Mouse (Mus musculus): ENCODE measurements around the gene Syne1. TPM values are rescaled to one million over a fixed set of nuclear protein-coding genes. Genes with fewer than 3 reads are reported as not detected.

Syne1 gene
- total RNA-seq, 2 experiments from 2014 or later: 36.1 to 41.6 TPM

DNA sequence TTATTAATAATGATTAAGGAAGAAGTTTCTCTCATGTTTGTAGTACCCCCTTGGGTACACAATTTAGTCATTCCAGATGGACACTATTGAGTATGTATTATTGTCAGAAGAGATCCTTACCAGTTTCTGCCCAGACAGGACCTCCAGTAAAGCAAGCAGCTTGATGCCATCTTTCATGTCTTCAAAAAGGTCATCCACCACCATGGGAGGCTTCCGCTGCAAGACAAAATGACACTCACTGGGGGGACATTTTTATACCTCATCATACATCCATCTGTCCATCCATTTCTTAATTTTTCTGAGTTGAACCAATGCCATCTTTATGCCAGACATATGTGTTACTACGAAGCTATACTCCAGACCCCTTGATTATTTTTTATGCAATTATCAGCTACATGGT is 108.3 kb downstream of the Syne1 start:
- ATAC-seq (replicated peaks; ENCODE audit: poor library complexity): no peak

DNA sequence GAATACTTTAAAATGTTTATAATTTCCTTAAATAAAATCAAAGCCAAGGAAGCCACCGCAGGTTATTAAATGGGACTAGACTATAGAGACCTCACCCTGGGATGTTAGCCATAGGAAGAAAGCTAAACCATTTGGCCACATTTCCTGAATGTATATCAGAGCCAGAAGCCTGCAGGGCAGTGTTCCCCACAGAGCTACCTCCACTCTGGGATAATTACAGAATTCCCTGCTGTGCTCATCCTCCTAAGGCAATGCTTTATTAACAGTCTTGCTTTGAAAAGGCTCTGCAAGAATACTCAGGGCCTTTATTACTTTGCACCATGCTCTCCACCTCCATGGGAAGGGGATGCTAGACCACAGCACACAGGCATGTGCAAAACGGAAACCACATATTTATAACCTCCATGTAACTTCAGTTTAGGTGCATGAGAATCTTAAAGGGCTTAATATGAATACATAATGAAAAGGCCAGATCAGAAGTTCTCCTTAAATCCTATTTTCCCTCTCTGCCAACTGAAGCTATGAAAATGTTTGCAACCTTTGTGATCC is 111.4 kb downstream of the Syne1 start:
- no peak for ATAC-seq (replicated peaks; ENCODE audit: poor library complexity)

DNA sequence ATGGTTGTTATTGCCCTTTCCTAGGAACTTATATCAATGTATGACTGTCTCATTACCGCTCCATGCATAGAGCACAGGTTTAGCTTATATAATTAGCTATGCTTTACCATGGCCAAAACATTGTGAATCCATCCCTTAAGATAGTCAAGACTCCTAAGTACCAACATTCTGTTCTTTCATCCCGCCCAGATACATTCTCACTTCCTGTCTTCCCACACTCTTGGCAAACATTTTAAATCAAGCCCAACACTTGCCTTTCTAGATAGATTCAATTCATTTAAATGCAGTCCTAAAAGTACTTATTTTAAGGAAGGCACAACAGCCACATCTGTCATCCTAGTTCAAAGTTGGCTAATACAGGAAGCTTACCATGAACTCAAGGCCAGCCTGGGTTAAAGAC is 113.5 kb downstream of the Syne1 start:
- no peak for ATAC-seq (replicated peaks; ENCODE audit: poor library complexity)

DNA sequence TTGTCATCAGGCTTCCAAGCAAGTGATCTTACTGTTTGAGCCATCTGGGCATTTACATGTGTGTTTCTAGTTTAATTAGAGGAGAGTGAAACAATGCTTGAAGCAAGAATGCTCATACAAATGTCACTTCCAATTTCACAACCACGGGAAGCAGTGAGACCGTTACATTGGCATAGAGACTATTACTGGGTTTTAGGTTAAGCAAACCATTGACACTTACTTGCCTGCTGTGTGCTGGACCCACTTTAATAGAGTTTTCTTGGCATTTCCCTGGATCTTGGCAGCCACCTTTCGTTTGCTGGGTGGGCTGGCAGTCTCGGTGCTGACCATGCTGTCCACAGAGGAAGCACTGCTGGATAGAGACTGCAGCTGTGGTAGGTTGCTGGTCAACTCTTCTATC is 127.3 kb downstream of the Syne1 start:
- ATAC-seq (replicated peaks; ENCODE audit: poor library complexity): no peak

DNA sequence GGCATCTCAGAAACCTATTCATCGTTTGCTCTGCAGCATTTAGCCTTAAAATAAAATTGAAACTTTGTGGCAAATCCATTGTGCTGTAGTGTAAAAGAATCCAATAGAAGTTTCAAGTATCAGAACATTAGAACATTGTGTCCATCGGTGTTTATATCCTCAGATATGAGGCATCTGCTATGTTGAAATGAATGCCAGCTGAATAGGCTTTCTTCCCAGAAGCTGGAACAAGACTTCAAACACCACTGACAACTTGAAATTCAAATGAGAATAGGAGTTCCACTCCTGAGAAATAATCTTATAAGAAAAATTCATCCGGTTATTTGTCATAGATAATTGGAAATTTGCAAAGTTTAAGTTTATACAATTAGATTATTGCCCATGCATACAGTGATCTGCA is 135.6 kb downstream of the Syne1 start:
- ATAC-seq (replicated peaks; ENCODE audit: poor library complexity): no peak

DNA sequence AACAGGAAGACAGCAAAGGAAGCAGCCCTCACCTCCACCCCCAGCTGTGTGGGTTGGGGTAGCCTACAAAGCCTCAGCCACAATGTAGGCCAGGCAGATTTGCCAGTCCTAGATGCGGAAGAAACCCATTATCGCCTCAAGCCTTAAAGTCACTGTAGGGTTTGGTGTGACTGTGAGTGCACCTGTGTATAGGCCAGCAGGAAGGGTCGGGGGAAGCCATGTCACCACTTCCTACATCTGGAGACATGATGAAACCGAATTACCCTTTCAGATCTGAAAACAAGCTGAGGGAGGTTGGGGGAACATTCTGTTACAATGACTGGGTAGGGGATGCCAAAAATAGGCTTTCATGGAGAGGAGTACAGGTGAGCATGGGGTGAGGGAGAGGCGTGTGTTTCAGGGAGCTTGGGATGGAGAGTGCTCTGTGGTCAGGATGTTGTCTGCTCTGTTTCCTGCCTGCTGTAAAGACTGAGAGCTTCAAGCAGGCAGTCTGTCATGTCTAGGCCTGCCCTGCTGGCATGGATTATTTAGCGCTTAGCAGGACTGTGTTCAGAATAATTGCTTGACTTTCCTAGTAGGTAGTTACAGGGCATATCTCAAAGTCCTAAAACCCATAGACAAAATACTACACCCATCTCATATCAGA is 167.0 kb downstream of the Syne1 start:
- ATAC-seq (replicated peaks; ENCODE audit: poor library complexity): peak; percentile 14; the same call in 1 of the 2 replicates

DNA sequence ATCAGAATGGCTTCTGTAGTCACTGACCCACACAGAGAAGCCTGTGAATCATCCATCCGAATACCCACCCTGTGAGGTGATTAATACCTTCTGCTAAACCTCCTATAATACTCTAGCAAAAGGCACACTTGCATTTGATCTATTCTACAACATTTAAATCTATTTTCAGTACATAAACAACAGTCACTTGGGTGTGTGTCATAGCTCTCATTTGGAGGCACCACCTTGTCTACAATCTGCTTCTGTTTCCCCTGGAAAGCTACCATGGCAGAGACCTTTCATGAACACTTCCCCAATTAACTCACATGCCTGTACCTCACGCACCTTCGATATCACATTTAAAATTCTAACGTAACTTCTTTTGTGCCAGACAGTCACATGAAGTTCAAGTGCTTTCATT is 169.7 kb downstream of the Syne1 start:
- no peak for ATAC-seq (replicated peaks; ENCODE audit: poor library complexity)

DNA sequence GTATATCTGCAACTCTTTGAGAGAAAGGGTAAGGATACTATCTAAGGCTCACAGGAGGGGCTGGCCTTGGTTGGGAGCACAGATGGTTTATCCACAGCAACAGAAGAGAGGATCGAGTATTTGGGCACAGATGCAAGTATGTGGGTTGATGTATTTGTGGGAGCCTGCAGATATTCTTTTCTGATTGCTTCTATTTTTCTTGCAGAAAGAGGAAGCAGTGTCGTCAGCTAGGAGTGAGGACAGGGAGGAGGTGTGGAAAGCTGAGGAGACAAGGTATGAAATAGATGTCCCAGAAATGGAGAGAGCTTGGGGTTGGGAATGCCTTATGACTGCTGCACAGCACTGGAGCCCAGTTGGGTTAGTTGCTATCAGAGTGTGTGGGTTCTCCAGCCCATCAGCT is 172.3 kb downstream of the Syne1 start:
- ATAC-seq (replicated peaks; ENCODE audit: poor library complexity): no peak

DNA sequence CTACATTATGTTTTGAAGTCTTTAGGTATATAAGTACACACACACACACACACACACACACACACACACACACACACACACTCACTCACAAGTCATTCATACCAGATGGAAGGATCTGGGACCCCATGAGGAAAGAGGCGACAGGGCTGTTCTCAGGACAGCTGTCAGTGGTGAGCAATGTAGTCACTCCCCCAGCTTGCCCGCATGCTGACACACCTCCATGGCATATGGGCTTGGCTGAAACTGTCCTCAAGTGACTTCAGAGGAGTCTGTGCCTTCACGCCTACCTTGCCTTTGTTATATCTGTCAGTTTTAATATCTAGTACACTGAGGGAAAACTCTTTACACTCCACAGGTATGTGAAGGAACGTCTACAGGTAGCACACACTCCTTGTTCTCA is 181.7 kb downstream of the Syne1 start:
- ATAC-seq (replicated peaks; ENCODE audit: poor library complexity): no peak

DNA sequence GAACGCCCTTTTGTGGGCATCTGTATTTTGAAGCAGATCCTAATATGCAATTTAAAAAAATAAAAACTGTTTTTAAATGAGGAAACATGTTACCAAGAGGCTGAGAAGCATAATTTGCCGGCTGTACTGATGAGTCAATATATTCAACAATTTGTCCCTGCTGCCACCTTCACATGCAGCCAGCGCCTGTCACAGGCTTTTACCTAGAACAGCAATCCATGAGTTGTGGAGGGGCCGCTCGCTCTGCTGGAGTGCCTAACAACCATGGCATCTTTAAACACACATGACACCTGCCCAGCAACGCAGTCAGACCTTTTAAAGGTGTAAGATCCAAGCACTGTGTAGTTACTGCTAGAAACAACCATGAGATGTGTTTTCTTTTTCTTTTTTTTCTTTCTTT is 183.0 kb downstream of the Syne1 start:
- no peak for ATAC-seq (replicated peaks; ENCODE audit: poor library complexity)

DNA sequence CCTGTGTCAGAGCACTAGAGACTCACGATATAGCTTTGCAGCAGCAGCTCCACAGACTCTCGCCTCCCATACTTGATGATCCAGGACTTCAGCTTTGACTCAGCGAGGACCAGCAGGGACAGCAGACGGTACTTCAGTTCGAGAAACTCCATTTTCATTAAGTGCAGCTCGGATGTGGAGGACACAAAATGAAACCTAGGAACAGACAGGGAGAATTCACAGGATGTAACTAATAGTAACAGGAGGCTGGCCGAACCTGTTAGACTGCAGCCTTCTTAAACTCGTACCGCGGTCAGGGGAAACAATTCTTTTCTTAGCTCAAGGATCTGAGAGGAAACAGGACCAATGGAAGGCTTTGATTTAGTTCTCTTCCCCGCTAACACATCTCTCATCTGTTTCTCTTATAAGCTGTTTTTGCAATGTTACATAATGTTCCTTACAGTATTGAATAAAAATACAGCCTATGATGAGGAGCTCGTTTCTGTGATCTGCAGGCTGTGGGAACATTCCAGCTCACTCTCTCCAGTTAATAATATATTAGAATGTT is 183.7 kb downstream of the Syne1 start:
- ATAC-seq (replicated peaks; ENCODE audit: poor library complexity): no peak

DNA sequence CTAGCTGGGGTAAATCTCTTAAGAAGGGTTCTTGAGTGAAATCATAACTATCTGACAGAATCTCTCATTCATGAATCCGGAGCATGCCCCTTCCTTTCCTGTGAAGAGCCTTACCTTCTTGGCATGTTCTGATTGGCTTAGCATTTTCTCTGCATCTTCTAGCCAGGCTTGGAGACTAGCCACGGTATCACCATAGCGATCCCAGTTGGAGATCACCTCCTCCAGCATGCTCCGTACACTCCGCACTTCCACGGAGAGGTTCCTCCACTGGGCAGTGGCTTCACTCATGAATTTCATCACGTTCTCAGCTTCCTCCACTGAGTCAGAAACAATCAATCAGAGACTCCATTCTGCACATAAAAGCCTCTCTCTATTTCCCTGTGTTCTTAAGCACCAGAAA is 190.7 kb downstream of the Syne1 start:
- no peak for ATAC-seq (replicated peaks; ENCODE audit: poor library complexity)

DNA sequence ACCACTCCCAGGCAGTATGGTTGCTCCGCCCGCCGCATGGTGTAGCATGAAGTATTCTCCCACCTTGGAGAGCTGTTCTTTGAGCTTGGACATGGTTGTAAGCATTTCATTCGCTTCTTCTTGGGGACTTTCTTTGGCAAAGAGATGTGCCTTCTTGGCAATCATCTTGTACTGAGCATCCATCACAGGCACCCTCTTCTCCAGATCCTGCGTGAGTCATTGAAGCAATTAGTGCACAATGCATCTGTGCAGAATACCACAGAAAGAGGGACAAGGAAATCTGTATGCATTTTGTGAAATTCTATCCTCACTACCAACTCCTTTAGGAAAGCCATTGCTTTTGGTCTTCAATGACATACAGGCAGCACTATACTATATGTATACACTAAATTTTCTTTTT is 194.7 kb downstream of the Syne1 start:
- no peak for ATAC-seq (replicated peaks; ENCODE audit: poor library complexity)

DNA sequence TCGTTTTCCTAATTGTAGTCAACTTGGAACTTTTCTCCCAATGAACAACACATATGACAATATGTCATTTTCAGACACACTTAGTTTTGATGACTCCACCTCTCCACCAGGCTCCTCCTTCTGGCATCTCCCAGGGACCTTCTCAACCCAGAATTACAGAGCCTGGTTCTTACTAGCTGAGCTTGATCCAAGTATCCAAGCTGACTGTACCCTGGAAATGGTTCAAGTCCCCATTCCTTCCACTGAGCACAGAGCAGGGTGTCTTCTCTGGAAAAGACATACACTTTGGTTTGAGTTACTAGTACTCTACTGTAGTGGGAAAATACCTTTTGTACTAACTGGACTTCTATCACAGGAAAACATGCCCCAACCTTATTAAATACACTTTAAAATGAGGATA is 197.9 kb downstream of the Syne1 start:
- ATAC-seq (replicated peaks; ENCODE audit: poor library complexity): no peak

DNA sequence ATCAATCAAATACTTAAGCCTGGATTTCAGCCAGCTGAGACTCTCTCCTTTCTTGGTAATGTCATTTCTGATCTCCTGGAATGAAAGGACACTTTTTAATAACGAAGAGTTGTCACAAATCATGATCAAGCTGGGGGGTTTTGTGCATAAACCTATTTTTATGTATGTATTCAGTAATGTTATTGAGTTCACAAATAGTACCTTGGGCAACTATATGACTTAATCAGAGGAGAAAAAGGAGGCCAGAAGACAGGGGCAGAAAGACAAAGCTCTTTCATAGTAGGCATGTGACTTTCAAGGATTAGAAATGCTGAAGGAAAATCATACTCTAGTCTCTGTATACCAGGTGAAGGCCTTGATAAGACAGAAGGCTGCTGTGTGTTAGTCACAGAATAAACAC is 204.4 kb downstream of the Syne1 start:
- ATAC-seq (replicated peaks; ENCODE audit: poor library complexity): no peak

DNA sequence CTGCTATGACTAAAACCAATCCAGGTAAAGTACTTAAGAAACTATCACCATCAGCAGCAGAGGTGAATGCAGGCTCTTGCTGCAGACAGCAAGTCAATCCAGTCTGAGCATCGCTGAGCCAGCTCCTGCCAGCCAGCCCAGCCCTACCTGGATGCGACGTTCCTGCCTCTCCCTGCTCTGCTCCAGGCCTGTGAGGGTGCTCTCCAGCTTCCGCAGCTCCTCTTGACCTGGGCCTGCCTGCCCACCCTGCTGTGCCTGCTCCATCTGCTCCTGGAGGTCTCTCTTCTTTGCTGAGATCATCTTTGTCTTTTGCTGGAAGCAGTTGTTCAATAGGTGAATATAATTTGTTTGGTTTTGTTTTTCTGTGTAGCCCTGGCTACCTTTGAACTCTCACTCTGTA is 208.1 kb downstream of the Syne1 start:
- ATAC-seq (replicated peaks; ENCODE audit: poor library complexity): no peak

DNA sequence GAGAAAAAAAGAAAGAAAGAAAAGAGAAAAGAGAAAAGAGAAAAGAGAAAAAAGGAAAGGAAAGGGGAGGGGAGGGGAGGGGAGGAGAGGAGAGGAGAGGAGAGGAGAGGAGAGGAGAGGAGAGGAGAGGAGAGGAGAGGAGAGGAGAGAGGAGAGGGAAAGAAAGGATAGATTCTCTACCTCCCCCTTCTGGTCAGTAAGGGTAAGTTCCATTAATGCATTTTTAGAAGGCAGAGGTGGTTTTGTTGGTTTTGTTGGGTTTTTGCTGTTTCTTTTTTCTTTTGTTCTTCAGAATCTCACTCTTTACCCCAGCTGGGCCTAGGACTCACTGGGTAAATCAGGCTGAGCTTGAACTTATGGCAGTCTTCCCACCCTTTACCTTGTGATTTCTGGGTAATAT is 214.9 kb downstream of the Syne1 start:
- ATAC-seq (replicated peaks; ENCODE audit: poor library complexity): peak; percentile 69

DNA sequence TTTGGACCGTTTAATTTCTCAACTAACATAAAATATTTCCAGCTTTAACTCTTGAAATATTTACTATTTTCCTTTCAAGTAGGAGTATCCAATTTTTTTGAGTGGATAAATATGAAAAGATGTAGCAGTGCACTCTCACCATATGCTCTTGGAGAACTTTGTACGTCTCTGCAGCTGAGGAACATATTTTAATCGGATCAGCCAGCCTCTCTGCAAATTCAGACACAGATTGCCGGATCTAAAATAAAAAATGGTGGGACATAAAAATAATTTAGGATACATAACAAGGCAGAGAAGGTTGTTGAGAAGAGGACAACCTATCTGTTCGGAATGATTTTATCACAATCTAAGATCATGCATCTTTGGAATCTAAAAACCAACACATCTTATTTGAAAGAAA is 218.5 kb downstream of the Syne1 start:
- no peak for ATAC-seq (replicated peaks; ENCODE audit: poor library complexity)

DNA sequence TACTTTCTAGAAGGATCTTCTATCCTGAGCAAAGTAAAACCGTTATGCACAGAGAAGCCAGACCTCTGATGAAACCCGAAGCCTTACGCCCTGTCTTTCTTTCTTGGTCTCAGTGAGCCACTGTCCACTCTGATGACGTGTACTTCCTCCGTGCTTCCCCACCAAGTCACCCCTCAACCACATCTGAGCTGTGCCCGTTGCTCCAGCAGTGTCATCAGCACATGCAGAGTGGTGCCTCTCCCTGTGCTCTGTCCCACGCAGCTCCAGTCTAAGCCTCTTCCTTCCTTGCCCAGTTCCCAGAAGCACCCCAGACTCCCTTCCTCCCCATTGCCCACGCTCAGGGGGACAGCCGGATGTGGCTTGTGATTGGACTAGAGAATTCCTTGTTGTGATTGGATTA is 224.6 kb downstream of the Syne1 start:
- ATAC-seq (replicated peaks; ENCODE audit: poor library complexity): 0 out of 2 replicates have a peak, but pooled peaks have one; percentile 39

DNA sequence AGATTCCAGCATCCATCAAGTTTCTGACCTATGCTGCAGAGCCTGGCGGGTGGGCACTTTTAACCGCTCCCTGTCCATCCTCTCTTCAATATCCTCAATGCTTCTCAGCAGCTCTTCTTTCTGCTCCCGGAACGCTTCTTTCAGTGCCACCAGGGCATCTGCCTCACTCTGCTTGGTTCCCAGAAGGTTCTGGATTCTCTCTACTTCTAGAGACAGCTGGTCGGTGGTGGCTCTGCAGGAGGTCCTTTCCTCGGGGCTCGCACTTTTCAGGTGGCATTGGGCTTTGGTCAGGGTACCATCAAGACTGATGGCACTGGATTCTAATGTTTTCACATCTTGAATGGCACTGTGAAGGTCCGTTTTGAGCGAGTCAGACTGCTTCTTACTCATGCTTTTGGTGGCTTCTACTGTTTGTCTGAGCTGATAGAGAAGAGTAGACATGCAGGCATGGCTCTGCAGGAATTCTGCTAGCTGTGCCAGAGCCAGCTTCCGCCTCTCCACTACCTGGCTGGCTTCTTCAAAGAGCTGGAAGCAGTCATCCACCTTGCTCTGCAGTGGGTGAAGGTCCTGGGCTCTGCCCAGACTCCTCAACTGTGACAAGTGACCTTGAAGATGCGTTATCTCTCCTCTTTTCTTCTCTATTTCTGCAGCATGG is 227.4 kb downstream of the Syne1 start:
- no peak for ATAC-seq (replicated peaks; ENCODE audit: poor library complexity)

DNA sequence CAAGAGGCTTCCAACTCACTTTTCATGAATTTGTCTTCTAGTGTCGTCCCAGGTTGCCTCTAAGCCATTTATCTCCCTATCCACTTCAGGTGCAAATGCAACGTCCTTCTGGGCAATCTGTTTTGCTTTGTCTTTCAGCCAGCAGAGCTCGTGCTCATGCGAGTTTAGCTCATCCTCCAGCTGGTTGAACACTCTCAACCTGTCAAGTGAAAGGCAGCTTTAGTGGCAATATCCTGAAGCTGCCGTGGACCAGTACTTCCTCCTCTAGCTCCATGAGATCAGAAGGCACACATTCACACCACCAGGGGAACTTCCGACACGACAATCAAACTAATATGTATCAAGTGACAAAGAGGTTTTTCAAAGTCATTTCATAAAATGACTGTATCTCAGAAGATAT is 228.7 kb downstream of the Syne1 start:
- ATAC-seq (replicated peaks; ENCODE audit: poor library complexity): peak; percentile 81

DNA sequence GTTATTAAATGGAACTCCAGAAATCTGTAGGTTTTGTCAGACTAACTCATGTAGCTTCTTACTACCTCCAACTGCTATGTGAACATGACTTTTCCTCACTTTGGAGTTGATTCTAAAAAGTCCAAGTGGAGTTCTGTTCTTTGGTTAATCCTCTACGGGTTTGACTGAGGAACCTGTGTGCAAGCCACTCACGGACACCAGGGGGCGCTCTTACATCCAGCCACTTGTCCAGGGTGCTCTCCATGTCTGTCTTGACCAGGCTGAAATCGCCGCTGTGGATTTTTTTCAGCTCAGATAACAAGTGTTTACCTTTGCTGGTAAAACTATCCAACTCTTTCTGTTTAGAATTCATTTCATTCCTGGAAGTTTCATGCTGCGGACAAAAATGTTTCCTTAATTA is 233.7 kb downstream of the Syne1 start:
- ATAC-seq (replicated peaks; ENCODE audit: poor library complexity): peak; percentile 73

Data from megakaryocyte progenitor cell, adult 5-6 weeks (primary cell).